Mouse (Mus musculus) lung, adult 2 months (tissue): Measurements from ENCODE around the gene Kifc3.

Experiments used
- CTCF ChIP-seq: fragments of 200-500 bp; IDR thresholded peaks from 2 replicates; pipeline ENCODE4 v1.5.1; 2011; ENCODE audit warnings: mild to moderate bottlenecking, low read length, control low read depth; ENCODE audit not compliant: insufficient read depth
- POLR2A ChIP-seq: fragments of 200-500 bp; IDR thresholded peaks from 2 replicates; pipeline ENCODE4 v1.6.1; 2011; ENCODE audit warnings: low read depth, mild to moderate bottlenecking, control low read depth, low read length, borderline replicate concordance; ENCODE audit errors: extremely low read depth

GRCm38 (mm10) chr8:95226251-95227150 lies 23.9 kb upstream of the Kifc3 start:
- TF ChIP-seq CTCF: no peak
- TF ChIP-seq POLR2A: no peak
